Mouse (Mus musculus): ENCODE results near the gene Primpol. TPM values are rescaled to one million over a fixed set of nuclear protein-coding genes. Genes with fewer than 3 reads are reported as not detected.

Gene Primpol
- polyA plus RNA-seq, 1 experiment, result 3.2 TPM

GRCm38 (mm10) chr8:46598753-46599152 is 18.3 kb downstream of the Primpol start:
- Histone ChIP-seq H3K36me3 (ENCODE audit: control insufficient read depth, insufficient read depth, low read length) (no peaks in the 10 kb centered on the region; the same call in 1 of the 2 replicates), H3K4me3 (ENCODE audit: control insufficient read depth, insufficient read depth, low read length) (no peak overlapping the region), H3K27me3 (ENCODE audit: control insufficient read depth, insufficient read depth, low read length) (no peaks in the 10 kb centered on the region), H3K4me1 (replicated peaks; ENCODE audit: control insufficient read depth, insufficient read depth, low read length) (0 out of 2 replicates have a peak, but pooled peaks cover 2% of the 10 kb centered on the region), H3K27ac (ENCODE audit: control insufficient read depth, insufficient read depth, low read length) (no peak overlapping the region)
- no peak for TF ChIP-seq CTCF (IDR thresholded peaks at IDR 0.05; ENCODE audit: borderline replicate concordance, control insufficient read depth, extremely low read depth, insufficient read depth, low read length, poor library complexity)
- no peak for TF ChIP-seq POLR2A (IDR thresholded peaks at IDR 0.05; ENCODE audit: control insufficient read depth, extremely low read depth, insufficient read depth, low read length, poor library complexity)
- DNase-seq, result no peak
- 98% methylated on average over 5 of the region's 5 CpGs for WGBS

- Histone ChIP-seq H3K4me3 (ENCODE audit: control insufficient read depth, insufficient read depth, low read length) (no peak overlapping the region), H3K27ac (ENCODE audit: control insufficient read depth, insufficient read depth, low read length) (no peak overlapping the region), H3K27me3 (ENCODE audit: control insufficient read depth, insufficient read depth, low read length) (no peaks in the 10 kb centered on the region), H3K36me3 (ENCODE audit: control insufficient read depth, insufficient read depth, low read length) (no peaks in the 10 kb centered on the region; the same call in 1 of the 2 replicates), H3K4me1 (replicated peaks; ENCODE audit: control insufficient read depth, insufficient read depth, low read length) (0 out of 2 replicates have a peak, but pooled peaks cover 2% of the 10 kb centered on the region)
- no peak for TF ChIP-seq POLR2A (IDR thresholded peaks at IDR 0.05; ENCODE audit: control insufficient read depth, extremely low read depth, insufficient read depth, low read length, poor library complexity)
- TF ChIP-seq CTCF (IDR thresholded peaks at IDR 0.05; ENCODE audit: borderline replicate concordance, control insufficient read depth, extremely low read depth, insufficient read depth, low read length, poor library complexity), result no peak
- 100% methylated on average over 2 of the region's 2 CpGs for WGBS
- no peak for DNase-seq
These were observed 18.9 kb downstream of the Primpol start for GRCm38 (mm10) chr8:46598114-46598513.

- TF ChIP-seq POLR2A (IDR thresholded peaks at IDR 0.05; ENCODE audit: control insufficient read depth, extremely low read depth, insufficient read depth, low read length, poor library complexity) (no peak), CTCF (IDR thresholded peaks at IDR 0.05; ENCODE audit: borderline replicate concordance, control insufficient read depth, extremely low read depth, insufficient read depth, low read length, poor library complexity) (no peak)
- DNase-seq, result no peak
- Histone ChIP-seq H3K4me1 (replicated peaks; ENCODE audit: control insufficient read depth, insufficient read depth, low read length) (0 out of 2 replicates have a peak, but pooled peaks cover 2% of the 10 kb centered on the region), H3K4me3 (ENCODE audit: control insufficient read depth, insufficient read depth, low read length) (no peak overlapping the region), H3K27me3 (ENCODE audit: control insufficient read depth, insufficient read depth, low read length) (no peaks in the 10 kb centered on the region), H3K36me3 (ENCODE audit: control insufficient read depth, insufficient read depth, low read length) (no peaks in the 10 kb centered on the region; the same call in 1 of the 2 replicates), H3K27ac (ENCODE audit: control insufficient read depth, insufficient read depth, low read length) (no peak overlapping the region)
- WGBS, result 68% methylated on average over 2 of the region's 2 CpGs
These were observed 19.6 kb downstream of the Primpol start for GRCm38 (mm10) chr8:46597411-46597810.

DNA sequence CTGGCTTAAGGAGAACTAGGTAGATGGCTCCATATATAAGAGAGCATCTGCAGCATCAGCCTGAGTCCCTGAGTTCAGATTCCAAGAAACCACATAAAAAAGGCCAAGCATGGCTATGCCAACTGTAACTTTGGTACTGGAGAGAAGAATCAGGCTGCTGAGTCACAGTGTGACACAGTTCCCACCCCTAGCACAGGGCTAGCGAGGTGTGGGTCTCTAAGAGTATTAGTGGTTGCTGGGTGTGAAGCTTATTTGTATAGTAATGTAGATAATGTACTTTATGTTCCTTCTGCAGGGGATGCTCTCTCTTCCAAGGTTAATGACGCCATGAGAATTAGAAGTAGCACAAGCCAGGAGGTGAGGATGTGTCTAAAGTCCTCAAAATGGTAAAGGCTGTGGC is 20.5 kb downstream of the Primpol start:
- no peak for TF ChIP-seq CTCF (IDR thresholded peaks at IDR 0.05; ENCODE audit: borderline replicate concordance, control insufficient read depth, extremely low read depth, insufficient read depth, low read length, poor library complexity)
- TF ChIP-seq POLR2A (IDR thresholded peaks at IDR 0.05; ENCODE audit: control insufficient read depth, extremely low read depth, insufficient read depth, low read length, poor library complexity), result no peak
- no peak for DNase-seq
- Histone ChIP-seq H3K4me3 (ENCODE audit: control insufficient read depth, insufficient read depth, low read length) (no peak overlapping the region), H3K27me3 (ENCODE audit: control insufficient read depth, insufficient read depth, low read length) (no peaks in the 10 kb centered on the region), H3K36me3 (ENCODE audit: control insufficient read depth, insufficient read depth, low read length) (no peaks in the 10 kb centered on the region; the same call in 1 of the 2 replicates), H3K27ac (ENCODE audit: control insufficient read depth, insufficient read depth, low read length) (no peak overlapping the region), H3K4me1 (replicated peaks; ENCODE audit: control insufficient read depth, insufficient read depth, low read length) (0 out of 2 replicates have a peak, but pooled peaks cover 2% of the 10 kb centered on the region)
- WGBS, result 84% methylated on average over 2 of the region's 2 CpGs

DNA sequence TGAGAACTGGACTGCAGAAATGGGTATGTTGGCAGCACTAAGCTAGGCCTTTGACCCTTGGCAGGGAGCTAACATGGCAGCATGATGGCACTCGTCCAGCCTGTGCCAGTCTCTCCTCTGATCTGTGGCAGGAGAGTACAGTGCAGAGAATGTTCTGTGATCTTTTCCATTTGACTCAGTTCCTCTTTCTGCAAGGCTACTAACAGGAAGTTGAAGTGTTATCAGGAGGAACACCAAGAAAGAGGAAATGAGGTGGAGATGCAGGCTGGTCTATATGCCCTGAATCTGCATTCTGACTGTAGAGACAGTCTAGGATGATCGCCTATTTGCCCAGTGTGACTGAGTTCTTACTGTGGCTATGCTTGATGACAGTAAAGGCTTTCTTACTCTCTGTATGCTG is 21.4 kb downstream of the Primpol start:
- no peak for DNase-seq
- H3K36me3 ChIP-seq (ENCODE audit: control insufficient read depth, insufficient read depth, low read length), result no peaks in the 10 kb centered on the region; the same call in 1 of the 2 replicates
- no peaks in the 10 kb centered on the region for H3K27me3 ChIP-seq (ENCODE audit: control insufficient read depth, insufficient read depth, low read length)
- TF ChIP-seq CTCF (IDR thresholded peaks at IDR 0.05; ENCODE audit: borderline replicate concordance, control insufficient read depth, extremely low read depth, insufficient read depth, low read length, poor library complexity) (no peak), POLR2A (IDR thresholded peaks at IDR 0.05; ENCODE audit: control insufficient read depth, extremely low read depth, insufficient read depth, low read length, poor library complexity) (no peak)
- 0 out of 2 replicates have a peak, but pooled peaks cover 2% of the 10 kb centered on the region for H3K4me1 ChIP-seq (replicated peaks; ENCODE audit: control insufficient read depth, insufficient read depth, low read length)
- H3K4me3 ChIP-seq (ENCODE audit: control insufficient read depth, insufficient read depth, low read length), result no peak overlapping the region
- H3K27ac ChIP-seq (ENCODE audit: control insufficient read depth, insufficient read depth, low read length), result no peak overlapping the region
- WGBS, result 51% methylated on average over 2 of the region's 2 CpGs

- no peak for DNase-seq
- TF ChIP-seq CTCF (IDR thresholded peaks at IDR 0.05; ENCODE audit: borderline replicate concordance, control insufficient read depth, extremely low read depth, insufficient read depth, low read length, poor library complexity), result no peak
- TF ChIP-seq POLR2A (IDR thresholded peaks at IDR 0.05; ENCODE audit: control insufficient read depth, extremely low read depth, insufficient read depth, low read length, poor library complexity), result no peak
- Histone ChIP-seq H3K4me3 (ENCODE audit: control insufficient read depth, insufficient read depth, low read length) (no peak overlapping the region), H3K27ac (ENCODE audit: control insufficient read depth, insufficient read depth, low read length) (no peak overlapping the region), H3K27me3 (ENCODE audit: control insufficient read depth, insufficient read depth, low read length) (no peaks in the 10 kb centered on the region), H3K36me3 (ENCODE audit: control insufficient read depth, insufficient read depth, low read length) (no peaks in the 10 kb centered on the region; the same call in 1 of the 2 replicates), H3K4me1 (replicated peaks; ENCODE audit: control insufficient read depth, insufficient read depth, low read length) (0 out of 2 replicates have a peak, but pooled peaks cover 2% of the 10 kb centered on the region)
- 96% methylated on average over 2 of the region's 2 CpGs for WGBS
These were observed 23.2 kb downstream of the Primpol start for GRCm38 (mm10) chr8:46593772-46594171.
